Mouse (Mus musculus): ENCODE measurements around the gene Cks1brt.

GRCm38 (mm10) chr8:85142516-85142915 lies 9.2 kb upstream of the Cks1brt start:
- TF ChIP-seq CTCF (IDR thresholded peaks at IDR 0.05; ENCODE audit: extremely low read depth, insufficient read length, insufficient replicate concordance, low read depth, low read length) (no peak), POLR2A (IDR thresholded peaks at IDR 0.05; ENCODE audit: low read depth, low read length) (no peak)
